Mouse (Mus musculus): ENCODE data around the gene Gbf1. TPM values are rescaled to one million over a fixed set of nuclear protein-coding genes. Genes with fewer than 3 reads are reported as not detected.

Gbf1 gene
- polyA plus RNA-seq, 1 experiment, result 61.8 TPM

DNA sequence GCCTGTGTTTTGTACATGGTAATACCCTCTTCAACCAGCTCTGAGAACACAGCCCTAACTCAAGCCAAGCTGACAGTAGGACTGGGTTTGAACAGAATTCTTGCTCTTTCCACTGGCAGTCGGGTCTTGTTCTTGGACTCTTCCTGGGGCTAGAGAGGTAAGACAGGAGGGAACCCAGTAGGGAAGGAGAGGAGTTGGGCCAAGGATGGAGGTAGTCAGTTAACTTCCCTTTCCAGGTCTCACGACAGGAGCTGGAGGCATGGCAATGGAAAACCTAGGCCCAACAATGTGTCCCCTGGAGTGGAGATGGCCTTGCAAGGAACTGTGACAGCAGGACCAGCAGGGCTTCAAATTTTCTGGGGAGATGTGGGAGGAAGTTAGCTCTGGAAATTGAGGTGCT is 12.0 kb upstream of the Gbf1 start:
- H3K4me2 ChIP-seq (ENCODE audit: low read depth), result no peak overlapping the region
- no peaks in the 10 kb centered on the region for H3K27me3 ChIP-seq (ENCODE audit: control insufficient read depth, insufficient read depth, insufficient read length)
- no peak overlapping the region for H3ac ChIP-seq (ENCODE audit: control insufficient read depth, insufficient read length)
- no peaks in the 10 kb centered on the region for H3K36me3 ChIP-seq (ENCODE audit: control insufficient read depth, insufficient read depth)
- no peak overlapping the region for H3K4me3 ChIP-seq
- H3K79me2 ChIP-seq (ENCODE audit: control insufficient read depth, insufficient read depth), result no peaks in the 10 kb centered on the region
- no peak for TF ChIP-seq CEBPB (IDR thresholded peaks at IDR 0.05; ENCODE audit: insufficient read depth, poor library complexity, severe bottlenecking)
- TF ChIP-seq MYOG (IDR thresholded peaks at IDR 0.05; ENCODE audit: control insufficient read depth in 1 of 3, insufficient read depth in 1 of 3, insufficient read length in 2 of 3, low read depth in 2 of 3), result no peak
- TF ChIP-seq TCF12 (IDR thresholded peaks at IDR 0.05; ENCODE audit: insufficient read depth, poor library complexity, severe bottlenecking), result no peak
- no peak for TF ChIP-seq SRF (IDR thresholded peaks at IDR 0.05; ENCODE audit: control insufficient read depth, insufficient read length, low read depth)
- no peak for TF ChIP-seq TCF3 (IDR thresholded peaks at IDR 0.05; ENCODE audit: insufficient read length, low read depth)
- TF ChIP-seq USF1 (IDR thresholded peaks at IDR 0.05; ENCODE audit: low read depth), result no peak
- TF ChIP-seq MAX (IDR thresholded peaks at IDR 0.05; ENCODE audit: low read depth), result no peak
- no peak for TF ChIP-seq REST (IDR thresholded peaks at IDR 0.05; ENCODE audit: insufficient read depth, insufficient read length)
- no peak for TF ChIP-seq POLR2AphosphoS2 (IDR thresholded peaks at IDR 0.05; ENCODE audit: insufficient read length, low read depth)
- TF ChIP-seq E2F4 (IDR thresholded peaks at IDR 0.05; ENCODE audit: insufficient read depth), result no peak
- TF ChIP-seq MYOD1 (IDR thresholded peaks at IDR 0.05; ENCODE audit: control insufficient read depth in 1 of 3, insufficient read length in 2 of 3, low read depth in 2 of 3), result no peak
- no peak for TF ChIP-seq POLR2A (IDR thresholded peaks at IDR 0.05; ENCODE audit: insufficient read length, low read depth)

DNA sequence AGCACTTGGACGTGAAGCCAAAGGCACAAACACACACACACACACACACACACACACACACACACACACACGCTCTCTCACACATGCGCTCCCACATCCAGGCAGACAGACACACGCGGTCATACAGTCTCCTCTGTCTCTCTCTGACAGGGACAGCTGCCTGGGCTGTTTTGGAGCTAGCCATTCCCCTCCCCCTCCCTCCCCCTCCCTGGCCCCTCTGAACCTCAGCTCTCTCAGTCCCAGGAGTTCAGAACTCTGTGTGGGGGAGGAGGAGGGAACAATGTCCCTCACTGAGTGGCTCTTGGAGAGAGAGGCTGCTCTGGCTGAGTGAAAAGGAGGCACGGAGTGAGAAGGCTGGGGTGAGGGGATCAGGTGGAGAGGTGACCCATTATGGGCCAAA is 11.2 kb upstream of the Gbf1 start:
- Histone ChIP-seq H3K36me3 (ENCODE audit: control insufficient read depth, insufficient read depth) (no peaks in the 10 kb centered on the region), H3K4me2 (ENCODE audit: low read depth) (peak overlapping the region; percentile 41), H3ac (ENCODE audit: control insufficient read depth, insufficient read length) (no peak overlapping the region), H3K79me2 (ENCODE audit: control insufficient read depth, insufficient read depth) (no peaks in the 10 kb centered on the region), H3K27me3 (ENCODE audit: control insufficient read depth, insufficient read depth, insufficient read length) (no peaks in the 10 kb centered on the region), H3K4me3 (no peak overlapping the region)
- TF ChIP-seq USF1 (IDR thresholded peaks at IDR 0.05; ENCODE audit: low read depth), result no peak
- no peak for TF ChIP-seq CEBPB (IDR thresholded peaks at IDR 0.05; ENCODE audit: insufficient read depth, poor library complexity, severe bottlenecking)
- no peak for TF ChIP-seq MAX (IDR thresholded peaks at IDR 0.05; ENCODE audit: low read depth)
- no peak for TF ChIP-seq E2F4 (IDR thresholded peaks at IDR 0.05; ENCODE audit: insufficient read depth)
- peak in 2 of 3 experiments; percentile 70 to 71 for TF ChIP-seq MYOG (IDR thresholded peaks at IDR 0.05; ENCODE audit: control insufficient read depth in 1 of 3, insufficient read depth in 1 of 3, insufficient read length in 2 of 3, low read depth in 2 of 3)
- TF ChIP-seq POLR2AphosphoS2 (IDR thresholded peaks at IDR 0.05; ENCODE audit: insufficient read length, low read depth), result no peak
- TF ChIP-seq TCF12 (IDR thresholded peaks at IDR 0.05; ENCODE audit: insufficient read depth, poor library complexity, severe bottlenecking), result peak; percentile 3
- TF ChIP-seq MYOD1 (IDR thresholded peaks at IDR 0.05; ENCODE audit: control insufficient read depth in 1 of 3, insufficient read length in 2 of 3, low read depth in 2 of 3), result peak; percentile 61 to 91 (median 84)
- no peak for TF ChIP-seq TCF3 (IDR thresholded peaks at IDR 0.05; ENCODE audit: insufficient read length, low read depth)
- no peak for TF ChIP-seq REST (IDR thresholded peaks at IDR 0.05; ENCODE audit: insufficient read depth, insufficient read length)
- TF ChIP-seq POLR2A (IDR thresholded peaks at IDR 0.05; ENCODE audit: insufficient read length, low read depth), result no peak
- TF ChIP-seq SRF (IDR thresholded peaks at IDR 0.05; ENCODE audit: control insufficient read depth, insufficient read length, low read depth), result no peak

DNA sequence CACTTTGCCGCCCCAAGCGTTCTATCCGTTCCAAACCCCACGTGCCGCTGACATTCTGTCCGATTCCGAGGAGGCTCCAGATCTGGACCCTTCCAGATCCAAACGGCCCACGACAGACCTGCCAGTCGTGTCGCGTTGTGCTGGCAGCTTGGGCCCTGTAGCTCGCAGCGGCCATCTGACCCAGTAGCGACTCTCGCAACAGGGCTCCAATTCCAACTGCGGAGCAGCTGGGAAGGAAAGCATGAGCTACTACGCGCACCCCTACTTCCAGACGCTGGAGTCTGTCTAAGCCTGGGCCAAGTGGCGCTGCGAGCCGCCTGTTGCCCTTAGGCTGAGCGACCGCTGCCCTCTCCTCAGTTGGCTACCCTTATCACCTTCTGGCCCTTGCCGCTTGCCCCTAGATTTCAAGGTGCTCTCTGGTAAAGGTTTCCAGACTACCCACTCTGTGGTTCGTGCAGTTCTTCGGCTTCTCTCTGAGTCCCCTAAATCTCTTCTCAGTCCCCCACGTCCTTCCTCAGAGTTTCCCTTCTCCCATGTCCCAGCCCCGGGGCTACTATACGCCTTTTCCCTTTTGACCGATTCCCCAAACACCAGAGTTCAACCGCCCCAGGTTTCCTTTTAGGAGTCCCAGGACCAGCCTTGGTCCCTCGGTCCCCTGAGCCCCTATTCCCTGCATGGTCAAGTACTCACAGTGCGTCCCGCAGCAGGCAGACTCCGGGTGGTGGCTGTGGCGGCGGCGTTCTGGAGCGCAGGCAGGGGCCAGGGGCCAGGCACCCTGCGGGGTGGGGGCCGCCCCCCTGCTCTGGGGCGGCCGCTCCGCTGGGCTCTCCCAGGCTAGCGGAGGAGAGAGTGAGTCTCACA is 4.6 kb upstream of the Gbf1 start, which contains the start of gene Pitx3:
Gene Pitx3 (minus strand): TSS at position 816 of the 861 bp plus-strand sequence.
- no peaks in the 10 kb centered on the region for H3K27me3 ChIP-seq (ENCODE audit: control insufficient read depth, insufficient read depth, insufficient read length)
- H3K4me2 ChIP-seq (ENCODE audit: low read depth), result peak within 1 kb of the TSS; percentile 98
- peak within 1 kb of the TSS; percentile 43 for H3ac ChIP-seq (ENCODE audit: control insufficient read depth, insufficient read length)
- H3K79me2 ChIP-seq (ENCODE audit: control insufficient read depth, insufficient read depth), result peaks cover 3% of the 10 kb centered on the region
- H3K36me3 ChIP-seq (ENCODE audit: control insufficient read depth, insufficient read depth), result no peaks in the 10 kb centered on the region
- TF ChIP-seq REST (IDR thresholded peaks at IDR 0.05; ENCODE audit: insufficient read depth, insufficient read length) (no peak), USF1 (IDR thresholded peaks at IDR 0.05; ENCODE audit: low read depth) (no peak), MYOG (IDR thresholded peaks at IDR 0.05; ENCODE audit: control insufficient read depth in 1 of 3, insufficient read depth in 1 of 3, insufficient read length in 2 of 3, low read depth in 2 of 3) (peak in 2 of 3 experiments; percentile 41 to 60), E2F4 (IDR thresholded peaks at IDR 0.05; ENCODE audit: insufficient read depth) (no peak), MYOD1 (IDR thresholded peaks at IDR 0.05; ENCODE audit: control insufficient read depth in 1 of 3, insufficient read length in 2 of 3, low read depth in 2 of 3) (peak in 1 of 3 experiments; percentile 2), TCF12 (IDR thresholded peaks at IDR 0.05; ENCODE audit: insufficient read depth, poor library complexity, severe bottlenecking) (no peak)
- H3K4me3 ChIP-seq, result peak within 1 kb of the TSS; percentile 34

DNA sequence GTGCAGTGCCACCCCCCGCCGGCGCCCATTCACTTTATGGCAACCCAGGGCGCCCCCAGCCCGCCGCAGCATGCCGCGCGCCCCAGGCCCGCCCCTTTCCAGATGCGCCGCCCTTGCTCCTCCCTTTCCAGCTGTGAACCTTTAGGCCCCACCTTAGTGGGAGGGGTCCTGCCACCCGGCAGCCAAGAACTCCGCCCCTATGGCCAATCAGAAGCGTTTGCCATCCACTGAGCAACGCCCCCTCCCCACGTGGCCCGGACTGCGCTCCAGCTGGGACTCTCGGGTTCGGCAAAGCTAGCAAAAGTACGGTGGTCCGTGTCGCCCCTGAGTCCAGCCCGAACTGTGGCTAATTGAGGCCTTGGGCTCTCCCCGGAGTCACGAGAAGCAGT is 3.9 kb upstream of the Gbf1 start:
- Histone ChIP-seq H3K4me3 (peak overlapping the region; percentile 34), H3K36me3 (ENCODE audit: control insufficient read depth, insufficient read depth) (no peaks in the 10 kb centered on the region), H3ac (ENCODE audit: control insufficient read depth, insufficient read length) (peak overlapping the region; percentile 43), H3K27me3 (ENCODE audit: control insufficient read depth, insufficient read depth, insufficient read length) (no peaks in the 10 kb centered on the region), H3K79me2 (ENCODE audit: control insufficient read depth, insufficient read depth) (peaks cover 9% of the 10 kb centered on the region), H3K4me2 (ENCODE audit: low read depth) (peak overlapping the region; percentile 98)
- TF ChIP-seq POLR2A (IDR thresholded peaks at IDR 0.05; ENCODE audit: insufficient read length, low read depth) (peak; percentile 49), SRF (IDR thresholded peaks at IDR 0.05; ENCODE audit: control insufficient read depth, insufficient read length, low read depth) (no peak), USF1 (IDR thresholded peaks at IDR 0.05; ENCODE audit: low read depth) (peak; percentile 86), CEBPB (IDR thresholded peaks at IDR 0.05; ENCODE audit: insufficient read depth, poor library complexity, severe bottlenecking) (no peak), TCF12 (IDR thresholded peaks at IDR 0.05; ENCODE audit: insufficient read depth, poor library complexity, severe bottlenecking) (no peak), MYOG (IDR thresholded peaks at IDR 0.05; ENCODE audit: control insufficient read depth in 1 of 3, insufficient read depth in 1 of 3, insufficient read length in 2 of 3, low read depth in 2 of 3) (no peak)
